Mouse (Mus musculus) layer of hippocampus, adult 2 months (tissue): ENCODE measurements around the gene P4ha2. TPM values are rescaled to one million over a fixed set of nuclear protein-coding genes. Genes with fewer than 3 reads are reported as not detected.
A peak's percentile ranks its signal among the peaks of the same experiment; 100 is the strongest.

Source experiments
- DNase-seq, 2 experiments: peaks; one replicate each; pipeline ENCODE4 v3.0.0; 2022; ENCODE audit warnings: low spot score in 2 of 2
- H3K27ac ChIP-seq: fragments of 200-600 bp; 2 replicates; pipeline ENCODE4 v1.8.1; 2022
- H3K4me3 ChIP-seq: fragments of 200-600 bp; 2 replicates; pipeline ENCODE4 v1.8.1; 2022; ENCODE audit warnings: mild to moderate bottlenecking
- CTCF ChIP-seq: fragments of 200-600 bp; conservative IDR thresholded peaks from 2 replicates; pipeline ENCODE4 v1.8.1; 2022; ENCODE audit warnings: antibody characterized with exemption, mild to moderate bottlenecking, moderate library complexity
- total RNA-seq, 2 experiments: library from RNA; stranded (reverse); gene quantifications; 2 replicates each; pipeline ENCODE4 v1.2.3; 2021

Gene P4ha2
- total RNA-seq, 2 experiments from 2014 or later = 18.6 to 28.7 TPM

DNA sequence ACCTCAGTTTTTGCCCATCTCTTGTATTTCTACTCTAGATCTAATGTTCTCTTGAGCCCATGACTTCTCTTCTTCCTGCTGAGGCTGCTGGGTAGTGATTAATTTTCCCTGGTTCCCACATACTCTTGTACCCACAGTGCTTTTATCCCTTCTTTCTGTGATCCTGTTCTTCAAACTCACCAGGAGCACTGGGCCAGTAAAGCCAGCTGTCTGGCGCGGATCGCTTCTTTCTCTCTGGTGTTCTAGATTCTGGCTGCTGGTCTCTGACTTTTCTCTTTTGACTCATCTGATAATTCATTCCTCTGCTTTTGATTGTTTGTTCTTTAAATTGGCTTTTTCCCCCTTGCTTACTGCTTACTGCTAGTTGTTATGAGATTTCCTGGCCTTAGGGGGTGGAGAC, 14.9 kb downstream of the P4ha2 start:
- H3K27ac ChIP-seq = no peak overlapping the region
- no peak for TF ChIP-seq CTCF
- no peak overlapping the region for H3K4me3 ChIP-seq
- DNase-seq = peak in 1 of 2 experiments; percentile 2

DNA sequence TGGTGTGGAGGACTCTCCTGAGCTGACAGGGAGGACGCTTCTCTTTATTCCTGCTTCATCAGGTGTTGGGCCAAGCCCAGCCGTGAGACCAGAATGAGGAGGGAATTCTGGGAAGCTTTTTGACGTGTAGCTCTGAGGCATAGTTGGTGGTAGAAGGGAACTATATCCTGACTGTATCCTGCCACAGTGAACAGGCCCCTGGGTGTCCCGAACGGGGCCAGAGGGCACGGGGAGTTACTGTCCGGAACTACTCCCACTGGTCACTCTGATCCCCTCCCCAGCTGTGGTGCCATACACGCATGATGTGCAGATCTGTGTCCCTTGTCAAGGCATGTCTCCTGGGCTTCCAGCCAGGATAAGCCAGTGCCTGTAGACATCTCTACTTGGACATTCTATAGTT, 15.4 kb downstream of the P4ha2 start:
- no peak for TF ChIP-seq CTCF
- no peak overlapping the region for H3K27ac ChIP-seq
- no peak overlapping the region for H3K4me3 ChIP-seq
- DNase-seq = no peak

DNA sequence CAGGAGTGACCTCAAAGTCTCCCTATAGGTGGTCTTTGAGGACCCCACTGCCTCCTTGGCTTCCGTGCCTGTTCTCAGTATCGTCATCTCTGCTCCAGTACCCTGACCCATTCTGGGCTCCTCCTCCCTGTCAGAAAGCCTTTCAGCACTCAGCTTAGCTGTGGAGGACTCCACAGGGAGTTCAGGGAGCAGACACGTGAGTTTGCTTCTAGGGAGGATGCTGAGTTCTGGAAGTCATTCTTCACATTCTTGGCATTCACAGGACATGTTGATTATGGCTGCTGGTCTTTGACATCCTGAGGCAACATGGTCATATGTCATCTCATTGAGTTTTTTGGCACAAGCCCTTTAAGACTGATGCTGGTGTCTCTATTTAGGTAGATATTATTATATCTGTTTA, 16.0 kb downstream of the P4ha2 start:
- DNase-seq = no peak
- no peak overlapping the region for H3K27ac ChIP-seq
- no peak for TF ChIP-seq CTCF
- H3K4me3 ChIP-seq = no peak overlapping the region

DNA sequence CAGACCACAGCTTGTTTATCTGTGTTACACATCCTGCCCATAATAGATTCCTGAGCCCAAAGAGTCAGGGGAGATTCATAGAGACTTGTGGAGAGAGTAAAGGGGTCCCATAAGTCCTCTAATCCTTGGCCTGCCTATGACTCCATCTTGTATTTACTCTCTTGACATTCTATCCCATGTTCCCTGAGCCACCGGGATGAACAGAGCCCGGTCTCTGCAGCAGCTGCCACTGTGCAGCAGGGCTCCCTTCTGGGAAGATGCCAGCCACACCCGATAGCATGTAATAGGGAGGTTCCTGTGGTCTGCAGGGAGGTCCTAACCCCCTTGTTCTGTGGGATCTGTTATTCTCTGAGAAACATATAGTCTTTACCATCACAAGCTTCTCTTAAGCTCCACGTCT, 16.5 kb downstream of the P4ha2 start:
- no peak for TF ChIP-seq CTCF
- no peak for DNase-seq
- no peak overlapping the region for H3K4me3 ChIP-seq
- H3K27ac ChIP-seq = no peak overlapping the region

DNA sequence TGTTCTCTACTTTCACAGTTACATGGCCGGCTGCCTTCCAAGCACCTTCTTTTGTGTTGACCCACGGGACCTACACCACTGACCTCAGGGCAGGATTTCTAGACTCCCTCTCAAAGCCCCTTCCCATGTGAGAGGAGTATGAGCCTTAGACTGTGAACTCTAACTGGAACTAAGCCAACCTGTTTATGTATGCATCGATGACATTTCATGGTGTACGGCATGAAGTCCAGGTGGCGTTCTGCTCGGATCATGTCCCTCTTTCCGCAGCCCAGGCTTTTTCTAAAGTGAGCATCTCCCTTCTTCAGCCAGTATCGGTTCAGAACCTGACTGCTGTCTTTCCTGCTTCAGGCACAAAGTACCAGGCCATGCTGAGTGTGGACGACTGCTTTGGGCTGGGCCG, 17.2 kb downstream of the P4ha2 start:
- Histone ChIP-seq H3K4me3 (no peak overlapping the region), H3K27ac (no peak overlapping the region)
- DNase-seq = no peak
- TF ChIP-seq CTCF = no peak

DNA sequence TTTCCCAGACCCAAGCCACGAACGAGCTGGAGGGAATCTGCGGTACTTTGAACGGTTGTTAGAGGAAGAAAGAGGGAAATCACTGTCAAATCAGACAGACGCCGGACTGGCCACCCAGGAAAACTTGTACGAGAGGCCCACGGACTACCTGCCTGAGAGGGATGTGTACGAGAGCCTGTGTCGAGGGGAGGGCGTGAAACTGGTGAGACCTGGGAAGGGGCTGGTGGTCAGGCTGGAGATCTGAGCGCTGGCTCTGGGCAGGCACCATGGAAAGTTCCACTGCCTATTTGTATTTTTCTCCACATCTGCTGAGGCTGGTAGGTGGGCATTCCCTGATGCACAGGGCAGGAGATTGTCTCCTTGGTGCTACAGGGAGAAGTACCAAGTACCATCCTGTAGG, 19.2 kb downstream of the P4ha2 start:
- DNase-seq = no peak
- H3K27ac ChIP-seq = no peak overlapping the region
- no peak overlapping the region for H3K4me3 ChIP-seq
- TF ChIP-seq CTCF = no peak

DNA sequence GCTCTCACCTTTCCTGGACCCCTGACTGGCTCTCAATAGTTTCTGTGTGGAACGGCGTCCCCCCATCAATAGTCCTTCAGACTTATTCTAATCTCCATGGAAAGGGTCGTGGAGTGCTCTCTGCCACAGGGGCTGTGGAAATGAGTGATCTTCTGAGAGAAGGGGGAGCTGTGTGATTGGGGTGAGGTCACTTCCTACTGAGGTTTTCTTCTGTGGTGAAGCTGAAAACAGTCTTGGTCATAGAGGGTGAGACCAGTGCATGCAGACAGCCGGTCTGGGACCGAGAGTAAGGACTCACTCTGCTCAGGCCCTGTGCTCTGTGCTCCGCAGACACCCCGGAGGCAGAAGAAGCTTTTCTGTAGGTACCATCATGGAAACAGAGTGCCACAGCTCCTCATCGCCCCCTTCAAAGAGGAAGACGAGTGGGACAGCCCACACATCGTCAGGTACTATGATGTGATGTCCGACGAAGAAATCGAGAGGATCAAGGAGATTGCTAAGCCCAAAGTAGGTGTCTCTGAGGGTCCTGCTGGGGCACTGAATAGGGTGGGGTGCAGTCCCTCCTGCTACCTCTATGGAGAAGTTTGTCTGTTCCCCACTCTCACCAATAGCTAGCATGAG, 20.0 kb downstream of the P4ha2 start:
- DNase-seq = no peak

DNA sequence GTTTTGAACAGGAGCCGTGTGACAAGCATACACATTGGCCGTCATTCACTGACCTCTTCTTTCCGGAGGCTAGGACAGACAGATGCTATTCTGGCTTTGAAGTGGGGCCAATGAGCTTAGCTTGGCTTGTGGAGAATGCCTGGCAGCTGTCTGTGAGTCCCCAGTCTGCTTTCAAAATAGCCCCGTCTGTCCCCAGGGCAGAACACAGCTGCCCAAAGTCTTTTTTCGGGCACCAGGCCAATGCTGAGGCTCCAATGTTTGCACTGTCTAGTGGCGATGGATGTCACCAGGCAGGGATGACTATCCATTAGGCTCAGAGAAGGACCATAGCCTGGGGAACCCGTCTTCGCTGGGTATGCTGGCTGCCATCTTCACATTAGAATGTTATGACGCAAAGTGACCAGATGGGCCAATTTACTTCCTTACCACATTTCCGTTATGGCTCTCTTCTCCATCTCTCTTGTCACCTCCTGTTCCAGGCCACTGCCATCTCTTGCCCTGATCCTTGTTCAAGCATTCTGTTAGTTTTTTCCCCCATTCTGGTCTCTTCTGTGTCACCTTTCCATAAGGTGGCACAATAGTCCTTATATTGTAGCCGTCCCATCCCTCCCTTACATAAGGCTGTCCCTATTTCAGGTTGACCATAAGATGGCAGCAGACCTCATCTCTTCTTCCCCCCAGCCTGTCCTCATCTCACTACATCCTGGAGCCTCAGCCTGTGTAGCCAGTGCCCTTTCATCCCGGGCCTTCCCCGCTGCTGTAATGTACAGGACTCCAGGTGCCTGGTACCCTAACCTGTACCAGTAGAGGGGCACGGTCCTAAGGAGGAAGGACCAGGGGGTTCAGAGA, 22.7 kb downstream of the P4ha2 start:
- peak; percentile 68 for TF ChIP-seq CTCF
- peak; percentile 61 to 65 for DNase-seq
- no peak overlapping the region for H3K4me3 ChIP-seq
- H3K27ac ChIP-seq = peak overlapping the region; percentile 63

More for the DNA sequence above, 20.0 kb downstream of the P4ha2 start:
- Histone ChIP-seq H3K4me3 (no peak overlapping the region), H3K27ac (no peak overlapping the region)
- no peak for TF ChIP-seq CTCF

DNA sequence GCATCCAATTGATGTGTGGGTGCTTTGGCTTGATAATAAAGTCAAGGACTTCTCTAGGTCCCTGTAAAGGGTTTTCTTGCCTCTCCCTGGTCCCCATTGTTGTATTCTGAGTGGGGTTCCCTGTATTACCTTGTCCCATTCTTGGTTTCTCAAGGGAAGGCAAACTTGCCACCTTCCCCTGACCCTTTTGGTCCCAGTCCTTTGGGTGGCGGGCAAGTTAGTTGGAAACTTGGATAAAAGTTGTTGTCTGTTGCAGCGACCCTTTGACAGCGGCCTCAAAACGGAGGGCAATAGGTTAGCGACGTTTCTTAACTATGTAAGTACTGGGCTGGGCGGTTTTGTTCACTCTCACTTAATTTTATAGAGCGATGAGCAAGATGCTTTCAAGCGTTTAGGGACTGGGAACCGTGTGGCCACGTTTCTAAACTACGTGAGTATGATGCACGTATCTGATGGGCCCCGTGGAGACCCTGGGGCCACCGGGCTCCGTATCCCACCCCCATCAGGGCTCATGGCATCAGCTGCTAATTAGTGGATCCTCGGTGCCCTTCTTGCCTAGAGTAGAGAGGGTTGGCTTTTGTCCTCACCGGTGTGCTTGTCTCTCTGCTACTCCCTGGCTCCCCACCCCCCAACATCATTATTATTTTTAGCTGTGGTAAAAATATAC, 26.2 kb downstream of the P4ha2 start:
- H3K27ac ChIP-seq = no peak overlapping the region
- no peak overlapping the region for H3K4me3 ChIP-seq
- no peak for TF ChIP-seq CTCF
- DNase-seq = no peak

DNA sequence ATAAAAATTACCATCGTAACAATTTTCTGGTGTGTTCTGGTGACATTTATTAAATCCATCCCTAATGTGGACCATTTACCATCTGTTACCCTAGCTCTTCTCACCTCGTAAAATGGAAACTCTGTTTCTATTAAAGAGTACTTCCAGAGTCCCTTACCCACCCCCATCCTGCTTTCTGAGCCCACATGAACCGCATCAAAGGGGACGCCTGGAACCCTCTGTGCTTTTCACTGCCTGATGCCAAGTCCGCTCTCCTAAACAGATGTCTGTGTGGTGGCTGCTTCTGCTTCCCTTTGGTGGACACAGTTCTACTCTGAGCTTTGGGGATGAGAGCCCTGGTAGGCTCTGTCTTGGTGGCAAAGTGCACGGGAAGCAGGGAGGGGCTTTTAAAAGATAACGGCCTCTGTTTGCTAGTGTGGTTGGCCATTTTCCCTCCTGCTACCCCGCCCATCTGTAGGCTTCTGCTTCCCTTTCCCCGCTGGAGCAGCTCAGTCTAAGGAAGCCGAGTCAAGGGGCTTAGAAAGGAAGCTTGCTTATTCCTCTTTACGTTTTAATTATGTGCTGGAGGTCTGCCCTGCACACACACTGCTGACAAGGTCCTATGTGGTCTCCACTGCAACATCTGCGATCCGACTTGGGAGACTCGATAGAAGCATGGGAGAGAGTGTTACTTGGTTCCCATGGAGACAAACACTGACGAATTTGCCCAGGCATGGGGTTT, 26.9 kb downstream of the P4ha2 start:
- TF ChIP-seq CTCF = no peak
- DNase-seq = no peak
- Histone ChIP-seq H3K4me3 (no peak overlapping the region), H3K27ac (no peak overlapping the region)

DNA sequence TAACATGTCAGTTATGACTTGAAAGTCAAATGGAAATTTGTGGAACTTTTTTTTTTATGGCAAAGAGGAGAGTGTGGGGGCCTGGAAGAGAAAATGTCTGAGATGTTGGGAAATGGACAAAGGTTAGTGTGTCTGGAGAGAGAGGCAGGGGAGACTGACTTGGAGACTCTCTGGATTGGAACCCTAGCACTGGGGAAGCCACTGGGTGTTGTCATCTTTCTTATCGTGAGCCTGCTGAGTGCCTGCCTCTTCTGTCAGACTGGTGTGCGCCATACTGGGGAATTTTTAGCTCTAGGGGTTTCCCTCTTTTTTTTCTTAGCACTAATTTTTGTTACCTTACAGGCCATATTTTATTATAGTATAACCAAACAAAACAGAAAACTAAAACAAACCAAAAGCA, 27.5 kb downstream of the P4ha2 start:
- Histone ChIP-seq H3K27ac (no peak overlapping the region), H3K4me3 (no peak overlapping the region)
- no peak for DNase-seq
- no peak for TF ChIP-seq CTCF

DNA sequence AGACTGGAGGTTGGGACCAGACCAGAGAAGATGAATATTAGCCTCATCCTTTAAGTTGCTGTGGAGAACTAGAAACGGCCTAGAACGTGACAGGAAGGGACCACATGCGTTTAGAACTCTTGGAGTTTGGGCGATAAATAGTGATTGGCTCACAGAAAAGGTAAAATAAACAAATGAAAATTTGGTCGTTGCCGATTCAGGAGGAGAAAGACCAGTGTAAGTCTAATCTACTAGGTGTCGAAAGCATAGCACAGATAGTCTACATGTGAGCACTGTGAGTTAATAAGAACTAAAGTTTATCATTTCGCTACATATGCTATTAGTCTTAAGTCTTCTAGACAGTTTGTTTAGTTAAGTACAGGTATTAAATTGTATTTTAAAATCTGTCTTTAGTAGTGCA, 30.1 kb downstream of the P4ha2 start:
- Histone ChIP-seq H3K27ac (no peak overlapping the region), H3K4me3 (no peak overlapping the region)
- no peak for DNase-seq
- no peak for TF ChIP-seq CTCF

DNA sequence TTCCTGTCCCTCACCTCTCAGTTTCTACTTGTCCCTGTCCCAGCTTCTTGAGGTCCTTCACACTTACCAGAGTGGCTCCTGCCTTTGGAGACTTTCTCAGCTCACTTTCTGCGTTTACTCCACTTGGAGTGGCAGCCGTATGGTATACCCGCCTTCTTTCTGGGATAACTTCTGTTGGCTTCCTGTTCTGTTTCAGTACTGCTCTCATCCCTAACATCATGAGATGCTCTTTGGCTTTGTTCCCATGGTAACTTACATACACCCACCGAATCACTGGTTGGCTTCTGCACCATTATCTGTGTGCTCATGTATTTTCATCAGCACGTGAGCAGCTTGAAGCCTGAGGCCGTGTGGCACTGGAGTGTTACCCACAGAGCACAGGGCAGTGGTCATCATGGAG, 30.8 kb downstream of the P4ha2 start:
- DNase-seq = peak in 1 of 2 experiments; percentile 42
- Histone ChIP-seq H3K27ac (no peak overlapping the region), H3K4me3 (no peak overlapping the region)
- no peak for TF ChIP-seq CTCF
